Mouse (Mus musculus): Measurements from ENCODE around the gene Zfp423.

DNA sequence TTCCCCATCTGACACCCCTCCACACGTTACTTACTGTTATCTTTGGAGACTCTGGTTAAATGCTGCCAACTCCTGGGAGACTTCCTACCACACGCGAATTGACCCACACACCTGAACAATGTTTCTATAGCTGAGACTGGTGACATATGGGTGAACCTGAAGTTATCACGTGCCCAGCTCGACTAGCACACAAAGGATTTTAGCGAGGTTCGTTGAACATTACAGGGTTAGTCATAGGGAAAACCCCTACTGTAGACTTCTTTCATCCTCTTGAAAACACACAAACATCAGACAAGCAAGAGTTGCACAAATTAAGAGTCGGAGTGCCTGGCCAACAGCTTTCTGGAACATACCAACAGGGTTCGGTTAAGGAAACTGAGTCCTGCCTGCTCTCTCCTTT, 191.5 kb downstream of the Zfp423 start:
- no peak for TF ChIP-seq UBTF (IDR thresholded peaks at IDR 0.05; ENCODE audit: borderline replicate concordance, insufficient read depth, low read depth, low read length)
- TF ChIP-seq POLR2A (IDR thresholded peaks at IDR 0.05; ENCODE audit: control insufficient read depth in 1 of 2, insufficient read depth in 1 of 2, low read depth in 1 of 2, low read length in 2 of 2, poor library complexity in 1 of 2) = no peak
- no peak for TF ChIP-seq JUND (IDR thresholded peaks at IDR 0.05; ENCODE audit: low read depth, low read length)
- no peak for TF ChIP-seq RAD21 (IDR thresholded peaks at IDR 0.05; ENCODE audit: low read depth, low read length)
- no peak for TF ChIP-seq CTCF (IDR thresholded peaks at IDR 0.05 in 2 of 3, conservative IDR thresholded peaks at IDR 0.05 in 1 of 3; ENCODE audit: control insufficient read depth in 1 of 3, insufficient read depth in 1 of 3, low read depth in 2 of 3, low read length in 3 of 3, poor library complexity in 1 of 3, severe bottlenecking in 1 of 3)
- TF ChIP-seq MAX (IDR thresholded peaks at IDR 0.05; ENCODE audit: low read length) = no peak
- no peak for TF ChIP-seq ZMIZ1 (IDR thresholded peaks at IDR 0.05; ENCODE audit: low read depth, low read length)
- TF ChIP-seq CHD2 (IDR thresholded peaks at IDR 0.05; ENCODE audit: low read length) = no peak
- TF ChIP-seq ETS1 (IDR thresholded peaks at IDR 0.05; ENCODE audit: low read depth, low read length) = no peak
- TF ChIP-seq ZKSCAN1 (IDR thresholded peaks at IDR 0.05; ENCODE audit: low read depth, low read length) = no peak
